Mouse (Mus musculus): ENCODE results near the gene Dbndd2. TPM values are rescaled to one million over a fixed set of nuclear protein-coding genes. Genes with fewer than 3 reads are reported as not detected.

Dbndd2 gene
- polyA plus RNA-seq, 1 experiment from 2014 or later, result 1.5 TPM

DNA sequence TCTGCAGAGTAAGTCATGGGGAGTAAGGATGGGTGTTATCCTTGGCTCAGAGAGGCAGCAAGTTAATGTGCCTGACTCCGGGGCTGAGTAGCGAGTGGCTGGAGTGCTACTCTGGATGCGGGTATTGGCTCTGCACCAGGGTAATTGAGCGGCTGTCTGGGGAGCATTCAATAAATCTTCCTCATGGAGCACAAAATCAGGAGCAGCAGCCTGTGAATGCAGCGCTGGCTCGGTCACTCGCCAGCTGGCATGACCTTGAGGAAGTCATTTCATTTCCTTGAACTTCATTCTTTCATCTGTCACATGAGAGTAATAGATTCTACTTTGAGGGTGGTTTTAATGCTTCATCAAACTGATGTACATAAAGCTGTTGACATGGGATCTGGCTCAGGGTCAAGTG lies 14.6 kb downstream of the Dbndd2 start:
- WGBS (ENCODE audit: insufficient replicate concordance), result 85% methylated on average over 7 of the region's 7 CpGs
- Histone ChIP-seq H3K36me3 (ENCODE audit: control insufficient read depth, insufficient read depth) (peaks cover 38% of the 10 kb centered on the region), H3K9ac (ENCODE audit: low read depth, low read length) (no peak overlapping the region), H3K27me3 (ENCODE audit: control insufficient read depth, insufficient read depth, low read depth, low read length) (no peaks in the 10 kb centered on the region), H3K27ac (ENCODE audit: low read length) (no peak overlapping the region), H3K4me2 (ENCODE audit: low read depth, low read length) (no peak overlapping the region), H3K4me1 (ENCODE audit: control insufficient read depth, low read depth, low read length) (peaks cover 14% of the 10 kb centered on the region), H3K4me3 (ENCODE audit: low read depth, low read length) (no peak overlapping the region), H3K9me3 (replicated peaks; ENCODE audit: control insufficient read depth, low read length) (peaks cover 4% of the 10 kb centered on the region; the same call in 1 of the 2 replicates)
- ATAC-seq (ENCODE audit: low read depth), result no peak

DNA sequence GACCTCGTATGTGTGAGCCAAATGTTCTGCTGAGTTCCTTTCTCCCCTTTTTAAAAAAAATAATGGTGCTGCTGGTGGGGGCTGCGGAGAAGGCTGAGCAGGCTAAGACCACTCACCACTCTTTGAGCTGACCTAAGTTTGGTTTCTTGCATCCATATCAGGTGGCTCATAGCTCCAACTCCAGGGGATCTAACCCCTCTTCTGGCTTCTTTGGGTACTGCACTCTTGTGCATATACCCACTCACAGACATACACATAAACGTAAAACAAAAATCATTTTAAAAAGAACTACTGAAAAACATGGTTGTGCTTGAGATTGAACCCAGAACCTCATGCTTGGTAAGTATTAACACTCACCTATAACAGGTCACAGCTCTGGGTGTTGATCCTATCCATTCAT lies 19.0 kb downstream of the Dbndd2 start:
- Histone ChIP-seq H3K4me3 (ENCODE audit: low read depth, low read length) (no peak overlapping the region), H3K27me3 (ENCODE audit: control insufficient read depth, insufficient read depth, low read depth, low read length) (no peaks in the 10 kb centered on the region), H3K9me3 (replicated peaks; ENCODE audit: control insufficient read depth, low read length) (peaks cover 4% of the 10 kb centered on the region; the same call in 1 of the 2 replicates), H3K4me2 (ENCODE audit: low read depth, low read length) (no peak overlapping the region), H3K36me3 (ENCODE audit: control insufficient read depth, insufficient read depth) (peaks cover 38% of the 10 kb centered on the region), H3K4me1 (ENCODE audit: control insufficient read depth, low read depth, low read length) (no peaks in the 10 kb centered on the region), H3K9ac (ENCODE audit: low read depth, low read length) (no peak overlapping the region), H3K27ac (ENCODE audit: low read length) (no peak overlapping the region)
- 83% methylated on average over 3 of the region's 3 CpGs for WGBS (ENCODE audit: insufficient replicate concordance)
- no peak for ATAC-seq (ENCODE audit: low read depth)

DNA sequence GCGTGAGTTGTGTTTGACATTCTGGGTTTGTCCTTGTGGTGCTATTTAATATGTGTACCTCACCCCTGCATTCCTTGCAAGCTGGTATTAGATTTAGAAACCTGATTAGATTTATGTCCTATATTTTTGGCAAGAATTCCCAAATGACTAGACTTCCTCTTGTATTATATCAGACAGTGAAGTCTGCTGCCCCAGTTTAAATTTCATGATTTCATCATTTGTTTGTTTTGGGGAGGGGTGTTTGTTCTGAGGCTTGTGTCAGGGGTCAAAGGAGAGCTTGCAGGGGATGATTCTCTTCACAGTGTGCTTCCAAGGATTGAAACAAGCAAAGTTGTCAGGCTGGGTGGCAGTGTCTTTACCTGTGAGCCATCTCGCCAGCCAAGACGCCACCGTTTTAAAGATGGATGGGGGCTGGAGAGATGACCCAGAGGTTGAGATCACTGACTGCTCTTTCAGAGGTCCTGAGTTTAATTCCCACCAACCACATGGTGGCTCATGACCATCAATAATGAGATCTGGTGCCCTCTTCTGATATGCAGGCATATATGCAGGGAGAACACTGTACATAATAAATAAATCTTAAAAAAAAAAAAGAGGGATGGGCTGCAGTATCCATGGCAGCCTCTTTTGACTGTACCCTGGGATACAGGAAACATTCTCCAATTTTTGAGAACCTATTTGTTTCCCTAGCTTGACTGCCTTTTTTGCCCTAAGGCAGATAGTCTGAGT lies 19.9 kb downstream of the Dbndd2 start:
- Histone ChIP-seq H3K4me1 (ENCODE audit: control insufficient read depth, low read depth, low read length) (no peaks in the 10 kb centered on the region), H3K4me3 (ENCODE audit: low read depth, low read length) (no peak overlapping the region), H3K27ac (ENCODE audit: low read length) (peak overlapping the region; percentile 33; the same call in 1 of the 2 replicates), H3K9ac (ENCODE audit: low read depth, low read length) (no peak overlapping the region), H3K9me3 (replicated peaks; ENCODE audit: control insufficient read depth, low read length) (peaks cover 4% of the 10 kb centered on the region; the same call in 1 of the 2 replicates), H3K4me2 (ENCODE audit: low read depth, low read length) (0 out of 2 replicates have a peak overlapping the region, but pooled peaks have one; percentile 19), H3K27me3 (ENCODE audit: control insufficient read depth, insufficient read depth, low read depth, low read length) (no peaks in the 10 kb centered on the region), H3K36me3 (ENCODE audit: control insufficient read depth, insufficient read depth) (peaks cover 33% of the 10 kb centered on the region)
- 58% methylated on average over 4 of the region's 4 CpGs for WGBS (ENCODE audit: insufficient replicate concordance)
- peak; percentile 71 for ATAC-seq (ENCODE audit: low read depth)

DNA sequence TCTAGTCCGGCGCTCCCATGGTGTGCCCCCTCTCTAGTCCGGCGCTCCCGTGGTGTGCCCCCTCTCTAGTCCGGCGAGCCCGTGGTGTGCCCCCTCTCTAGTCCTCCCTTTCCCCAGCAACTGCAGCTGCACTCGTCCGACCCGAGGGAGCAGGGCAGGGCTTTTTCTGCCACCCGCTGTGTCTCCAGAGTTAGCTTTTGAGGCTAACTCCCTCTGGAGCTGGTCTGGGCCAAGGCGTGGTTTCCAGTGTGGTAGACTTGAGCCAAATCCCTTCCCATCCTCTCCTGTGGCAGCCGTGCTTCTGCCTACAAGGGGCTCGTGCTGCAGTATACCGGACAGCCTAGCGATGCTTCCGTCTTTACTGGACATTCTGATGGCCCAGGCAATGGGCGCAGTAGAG lies 21.9 kb downstream of the Dbndd2 start:
- Histone ChIP-seq H3K4me1 (ENCODE audit: control insufficient read depth, low read depth, low read length) (no peaks in the 10 kb centered on the region; the same call in 1 of the 2 replicates), H3K9me3 (replicated peaks; ENCODE audit: control insufficient read depth, low read length) (peaks cover 4% of the 10 kb centered on the region; the same call in 1 of the 2 replicates), H3K36me3 (ENCODE audit: control insufficient read depth, insufficient read depth) (peaks cover 23% of the 10 kb centered on the region), H3K9ac (ENCODE audit: low read depth, low read length) (no peak overlapping the region), H3K4me2 (ENCODE audit: low read depth, low read length) (no peak overlapping the region), H3K27me3 (ENCODE audit: control insufficient read depth, insufficient read depth, low read depth, low read length) (no peaks in the 10 kb centered on the region), H3K4me3 (ENCODE audit: low read depth, low read length) (no peak overlapping the region), H3K27ac (ENCODE audit: low read length) (no peak overlapping the region)
- no peak for ATAC-seq (ENCODE audit: low read depth)
- whole genome bisulfite sequencing (ENCODE audit: insufficient replicate concordance), result 86% methylated on average over 19 of the region's 19 CpGs

DNA sequence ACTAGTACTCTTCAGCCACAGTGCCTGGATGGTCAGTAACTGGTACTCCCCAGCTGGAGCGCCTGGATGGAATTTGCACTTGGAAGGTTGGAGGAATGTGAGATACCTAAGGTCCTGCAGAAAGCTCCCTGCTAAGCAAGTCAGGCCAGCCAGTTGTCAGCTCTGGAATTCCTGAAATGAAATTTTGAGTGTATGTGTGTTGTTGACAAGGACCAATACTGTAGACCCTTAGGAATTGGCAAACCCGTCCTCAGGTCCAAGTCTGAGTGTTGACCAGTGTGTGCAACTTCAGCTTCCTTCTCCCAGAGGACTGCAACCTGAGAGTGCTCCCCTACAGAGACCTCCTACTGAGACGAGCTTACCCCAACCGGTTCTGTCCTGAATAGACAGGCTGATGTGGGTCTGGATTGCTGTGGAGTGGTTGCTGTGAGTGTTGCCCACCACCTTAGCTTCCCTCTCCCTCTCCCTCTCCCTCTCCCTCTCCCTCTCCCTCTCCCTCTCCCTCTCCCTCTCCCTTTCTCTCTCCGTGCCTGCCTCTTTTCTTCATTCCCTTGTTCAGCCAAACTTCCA lies 24.8 kb downstream of the Dbndd2 start:
- H3K9ac ChIP-seq (ENCODE audit: low read depth, low read length), result no peak overlapping the region
- no peaks in the 10 kb centered on the region; the same call in 1 of the 2 replicates for H3K4me1 ChIP-seq (ENCODE audit: control insufficient read depth, low read depth, low read length)
- no peak overlapping the region for H3K27ac ChIP-seq (ENCODE audit: low read length)
- ATAC-seq (ENCODE audit: low read depth), result no peak
- H3K4me2 ChIP-seq (ENCODE audit: low read depth, low read length), result no peak overlapping the region
- H3K27me3 ChIP-seq (ENCODE audit: control insufficient read depth, insufficient read depth, low read depth, low read length), result no peaks in the 10 kb centered on the region
- H3K4me3 ChIP-seq (ENCODE audit: low read depth, low read length), result no peak overlapping the region
- H3K36me3 ChIP-seq (ENCODE audit: control insufficient read depth, insufficient read depth), result no peaks in the 10 kb centered on the region
- WGBS (ENCODE audit: insufficient replicate concordance), result 33% methylated on average over 4 of the region's 5 CpGs
- H3K9me3 ChIP-seq (replicated peaks; ENCODE audit: control insufficient read depth, low read length), result no peaks in the 10 kb centered on the region

DNA sequence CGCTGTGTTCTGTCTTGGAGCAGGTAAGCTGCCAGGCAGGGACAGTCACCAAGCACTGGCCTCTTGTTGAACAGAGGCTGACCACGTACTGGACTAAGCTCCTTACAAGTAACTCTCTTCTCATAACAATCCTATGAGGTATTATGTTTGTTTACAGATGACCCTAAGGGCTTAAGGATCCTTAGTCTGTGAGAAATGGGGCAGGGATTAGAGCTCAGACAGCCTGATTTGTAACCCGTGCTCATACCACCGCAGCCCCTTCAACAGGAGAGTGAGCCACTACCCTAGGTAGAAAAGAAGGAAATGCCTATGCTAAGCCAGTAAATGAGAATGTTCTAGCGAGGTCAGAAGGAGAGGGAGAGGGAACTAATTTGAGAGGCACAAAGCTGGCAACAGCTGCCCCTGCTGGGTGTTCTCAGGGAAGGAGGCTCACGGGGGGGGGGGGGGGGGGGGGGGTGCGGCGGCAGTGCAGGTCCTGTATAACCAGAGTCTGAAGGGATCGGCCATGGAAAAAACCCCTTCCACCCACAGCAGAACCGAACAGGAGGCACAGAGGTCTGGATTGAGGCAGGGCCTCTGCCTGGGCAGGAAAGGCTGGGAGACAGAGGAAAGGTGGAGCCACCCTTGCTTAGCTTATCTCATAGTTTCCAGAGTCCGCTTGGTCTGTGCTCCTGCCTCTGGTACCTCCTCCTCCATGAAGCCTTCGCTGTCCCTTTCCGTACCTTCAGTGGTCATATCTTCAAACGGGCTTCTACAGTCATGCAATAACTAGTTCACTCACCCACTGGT lies 26.4 kb downstream of the Dbndd2 start:
- H3K4me1 ChIP-seq (ENCODE audit: control insufficient read depth, low read depth, low read length), result no peaks in the 10 kb centered on the region; the same call in 1 of the 2 replicates
- H3K4me2 ChIP-seq (ENCODE audit: low read depth, low read length), result no peak overlapping the region
- no peaks in the 10 kb centered on the region for H3K9me3 ChIP-seq (replicated peaks; ENCODE audit: control insufficient read depth, low read length)
- H3K27ac ChIP-seq (ENCODE audit: low read length), result no peak overlapping the region
- ATAC-seq (ENCODE audit: low read depth), result no peak
- 33% methylated on average over 13 of the region's 14 CpGs for WGBS (ENCODE audit: insufficient replicate concordance)
- no peaks in the 10 kb centered on the region for H3K27me3 ChIP-seq (ENCODE audit: control insufficient read depth, insufficient read depth, low read depth, low read length)
- H3K36me3 ChIP-seq (ENCODE audit: control insufficient read depth, insufficient read depth), result no peaks in the 10 kb centered on the region
- H3K4me3 ChIP-seq (ENCODE audit: low read depth, low read length), result no peak overlapping the region
- no peak overlapping the region for H3K9ac ChIP-seq (ENCODE audit: low read depth, low read length)

DNA sequence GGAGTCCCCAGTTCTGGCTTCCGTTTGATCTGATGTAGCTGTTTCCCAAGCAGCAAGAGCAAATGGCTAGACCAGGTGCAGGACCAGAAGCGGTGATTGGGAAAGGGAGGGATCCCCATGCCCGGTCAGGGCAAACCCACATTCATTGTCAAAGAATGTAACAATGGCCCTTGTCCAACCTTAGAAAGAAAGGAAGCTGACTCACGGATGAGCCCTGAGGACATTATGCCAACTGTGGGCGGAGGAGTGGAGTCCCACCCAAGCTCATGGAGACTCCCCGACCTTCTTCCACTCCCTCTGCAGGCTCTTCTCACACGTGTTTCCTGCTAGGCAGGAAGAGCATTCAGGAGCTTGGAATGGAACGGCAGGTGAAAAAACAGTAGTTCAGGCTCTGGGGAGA lies 27.5 kb downstream of the Dbndd2 start:
- no peak overlapping the region for H3K27ac ChIP-seq (ENCODE audit: low read length)
- no peaks in the 10 kb centered on the region for H3K9me3 ChIP-seq (replicated peaks; ENCODE audit: control insufficient read depth, low read length)
- H3K4me3 ChIP-seq (ENCODE audit: low read depth, low read length), result no peak overlapping the region
- no peak overlapping the region for H3K9ac ChIP-seq (ENCODE audit: low read depth, low read length)
- H3K27me3 ChIP-seq (ENCODE audit: control insufficient read depth, insufficient read depth, low read depth, low read length), result no peaks in the 10 kb centered on the region
- H3K4me2 ChIP-seq (ENCODE audit: low read depth, low read length), result no peak overlapping the region
- WGBS (ENCODE audit: insufficient replicate concordance), result 50% methylated on average over 8 of the region's 8 CpGs
- no peaks in the 10 kb centered on the region; the same call in 1 of the 2 replicates for H3K4me1 ChIP-seq (ENCODE audit: control insufficient read depth, low read depth, low read length)
- no peaks in the 10 kb centered on the region for H3K36me3 ChIP-seq (ENCODE audit: control insufficient read depth, insufficient read depth)
- ATAC-seq (ENCODE audit: low read depth), result no peak

DNA sequence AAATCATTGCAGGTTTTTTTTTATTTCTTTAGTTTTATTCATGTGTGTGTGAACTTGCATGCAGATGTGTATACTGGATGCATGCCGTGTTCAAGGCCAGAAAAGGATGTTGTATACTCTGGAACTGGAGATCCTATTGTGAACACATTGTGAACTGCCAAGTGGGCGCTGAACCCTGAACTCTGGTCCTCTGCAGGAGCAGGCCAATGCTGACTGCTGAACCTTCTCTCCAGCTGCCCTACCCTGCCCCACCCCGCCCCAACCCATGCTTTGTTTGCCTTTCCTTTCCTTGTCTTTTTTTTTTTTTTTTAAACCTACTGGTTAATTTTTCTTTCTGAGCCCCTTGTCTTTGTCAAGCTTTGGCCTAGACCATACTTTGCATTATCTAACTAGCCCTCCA lies 29.0 kb downstream of the Dbndd2 start:
- Histone ChIP-seq H3K4me1 (ENCODE audit: control insufficient read depth, low read depth, low read length) (no peaks in the 10 kb centered on the region; the same call in 1 of the 2 replicates), H3K4me2 (ENCODE audit: low read depth, low read length) (no peak overlapping the region), H3K9ac (ENCODE audit: low read depth, low read length) (no peak overlapping the region), H3K9me3 (replicated peaks; ENCODE audit: control insufficient read depth, low read length) (no peaks in the 10 kb centered on the region), H3K36me3 (ENCODE audit: control insufficient read depth, insufficient read depth) (no peaks in the 10 kb centered on the region), H3K27ac (ENCODE audit: low read length) (no peak overlapping the region), H3K4me3 (ENCODE audit: low read depth, low read length) (no peak overlapping the region), H3K27me3 (ENCODE audit: control insufficient read depth, insufficient read depth, low read depth, low read length) (no peaks in the 10 kb centered on the region)
- peak; percentile 56; the same call in 1 of the 2 replicates for ATAC-seq (ENCODE audit: low read depth)
- 51% methylated on average over 3 of the region's 3 CpGs for WGBS (ENCODE audit: insufficient replicate concordance)

Data from liver, embryonic 16.5 days (tissue).